Mouse (Mus musculus) ES-E14 (cell line): ENCODE results near the gene Spag9. TPM values are rescaled to one million over a fixed set of nuclear protein-coding genes. Genes with fewer than 3 reads are reported as not detected.
A peak's percentile ranks its signal among the peaks of the same experiment; 100 is the strongest.

ENCODE experiments used
- DNase-seq: peaks from one replicate; pipeline ENCODE4 v3.0.0-alpha.2; 2013; ENCODE audit warnings: low read depth, low spot score
- H3K27ac ChIP-seq: 2 replicates; pipeline ENCODE4 v1.5.1; 2012; ENCODE audit warnings: low read depth, mild to moderate bottlenecking, low read length, moderate library complexity, mixed read lengths; ENCODE audit not compliant: poor library complexity, insufficient read depth, severe bottlenecking
- H3K36me3 ChIP-seq: 2 replicates; pipeline ENCODE4 v1.6.1; 2012; ENCODE audit warnings: mild to moderate bottlenecking, low read length, moderate library complexity, mixed read lengths; ENCODE audit not compliant: control insufficient read depth, poor library complexity, insufficient read depth, severe bottlenecking
- H3K4me1 ChIP-seq, 2 experiments: fragments of 150-350 bp in 1 of 2; sonication (generic) in 1 of 2; 2 replicates each; pipeline ENCODE4 v1.6.1; 2012; ENCODE audit warnings: low read length in 2 of 2, mild to moderate bottlenecking in 1 of 2, mixed read lengths in 1 of 2; ENCODE audit not compliant: control insufficient read depth in 2 of 2, insufficient read depth in 2 of 2, poor library complexity in 1 of 2
- H3K4me3 ChIP-seq, 2 experiments: fragments of 150-350 bp in 1 of 2; sonication (generic) in 1 of 2; 2 replicates each; pipeline ENCODE4 v1.5.1; 2012; ENCODE audit warnings: low read length in 2 of 2, low read depth in 1 of 2, mild to moderate bottlenecking in 1 of 2, mixed read lengths in 1 of 2; ENCODE audit not compliant: insufficient read depth in 1 of 2, poor library complexity in 1 of 2, severe bottlenecking in 1 of 2
- H3K9ac ChIP-seq: 2 replicates; pipeline ENCODE4 v1.6.1; 2012; ENCODE audit warnings: low read depth, mild to moderate bottlenecking, low read length, mixed read lengths; ENCODE audit not compliant: poor library complexity, insufficient read depth, severe bottlenecking
- H3K9me3 ChIP-seq: fragments of 150-350 bp; sonication (generic); 2 replicates; pipeline ENCODE4 v1.6.1; 2012; ENCODE audit warnings: low read depth, mild to moderate bottlenecking, low read length; ENCODE audit not compliant: control insufficient read depth, insufficient read depth
- CHD2 ChIP-seq: IDR thresholded peaks from 2 replicates; pipeline ENCODE4 v1.6.1; 2014; ENCODE audit warnings: mild to moderate bottlenecking, low read depth, low read length, inconsistent platforms
- HCFC1 ChIP-seq: IDR thresholded peaks from 2 replicates; pipeline ENCODE4 v1.6.1; 2012; ENCODE audit warnings: low read length, inconsistent platforms, borderline replicate concordance; ENCODE audit not compliant: insufficient read depth
- MAFK ChIP-seq: IDR thresholded peaks from 2 replicates; pipeline ENCODE4 v1.6.1; 2014; ENCODE audit warnings: mild to moderate bottlenecking, low read depth, low read length, inconsistent platforms; ENCODE audit not compliant: insufficient read depth
- ZC3H11A ChIP-seq: IDR thresholded peaks from 2 replicates; pipeline ENCODE4 v1.6.1; 2012; ENCODE audit warnings: low read depth, mild to moderate bottlenecking, inconsistent platforms, low read length, borderline replicate concordance
- ZNF384 ChIP-seq: IDR thresholded peaks from 2 replicates; pipeline ENCODE4 v1.6.1; 2012; ENCODE audit warnings: low read depth, low read length, inconsistent platforms
- in situ Hi-C, 2 experiments: fragments of 600-800 bp; cut with MboI; formaldehyde crosslinking; loops; one replicate each; pipeline ENCODE4 v1.15.1; 2025; ENCODE audit warnings: low sequenced_read_pairs in 2 of 2, inconsistent platforms in 1 of 2; ENCODE audit not compliant: unreplicated experiment in 2 of 2
- total RNA-seq: library from RNA; depleted of rRNA; stranded (reverse); fragments of 300-350 nt; gene quantifications from 2 replicates; pipeline ENCODE4 v1.2.3, GENCODE M21; 2012

Gene Spag9
- total RNA-seq, 1 experiment = 20.9 TPM

DNA sequence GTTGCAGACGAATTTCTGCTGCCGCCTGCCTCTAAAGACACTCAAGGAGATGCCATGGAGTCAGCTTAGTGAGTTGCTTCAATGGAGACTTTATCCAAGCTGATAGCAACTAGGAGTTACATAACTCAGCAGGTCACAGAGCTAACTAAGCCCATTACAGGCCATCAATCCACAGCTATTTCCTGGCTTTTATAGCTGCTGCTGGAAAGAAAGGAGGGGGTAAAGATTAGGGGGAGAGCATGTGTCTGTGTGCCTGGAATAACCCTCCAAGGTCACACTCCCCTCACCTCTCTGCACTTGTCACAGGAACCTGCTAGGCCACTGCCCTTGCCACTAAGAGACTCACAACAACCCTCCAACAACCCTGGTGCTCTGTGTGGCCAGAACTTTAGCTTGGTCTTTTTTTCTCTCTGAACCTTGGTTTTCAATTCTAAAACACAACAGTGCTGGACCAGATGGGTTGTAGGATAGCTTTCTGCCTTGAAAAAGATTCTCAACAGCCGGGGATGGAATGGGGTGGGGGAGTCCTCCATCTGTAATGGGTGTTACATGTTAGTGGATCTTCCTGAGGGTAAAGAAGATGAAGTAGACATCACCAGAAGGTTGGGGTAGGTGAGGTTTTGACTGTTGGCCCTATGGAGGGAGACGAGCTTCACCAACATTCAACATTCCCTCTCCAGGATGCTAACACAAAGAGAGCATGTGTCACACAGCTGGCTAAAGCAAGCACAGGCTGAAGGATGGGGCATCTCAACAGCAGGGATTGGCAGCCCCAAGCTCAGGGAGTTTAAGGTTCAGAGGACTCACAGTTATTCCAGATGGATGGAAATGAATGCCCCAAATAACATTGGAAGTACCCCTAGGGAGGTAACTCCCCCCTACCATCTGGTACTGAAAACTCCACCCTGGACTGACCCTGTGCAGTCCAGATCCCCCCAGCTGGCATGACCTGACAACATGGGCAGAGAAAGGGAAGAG is 134.5 kb downstream of the Spag9 start:
- Histone ChIP-seq H3K9me3 (no peaks in the 10 kb centered on the region), H3K4me3 (no peak overlapping the region), H3K4me1 (peaks cover 8 to 21% of the 10 kb centered on the region in 2 experiments), H3K27ac (no peak overlapping the region), H3K9ac (no peak overlapping the region), H3K36me3 (no peaks in the 10 kb centered on the region)
- in situ Hi-C loops = loop anchor here (10.0 kb wide), 3 partner anchors 94 to 364 kb away; partner anchors contain the start of gene Epn3 (in 1 of the 2)
- no peak for DNase-seq
- TF ChIP-seq ZC3H11A (no peak), ZNF384 (no peak), MAFK (no peak), HCFC1 (no peak), CHD2 (no peak)

DNA sequence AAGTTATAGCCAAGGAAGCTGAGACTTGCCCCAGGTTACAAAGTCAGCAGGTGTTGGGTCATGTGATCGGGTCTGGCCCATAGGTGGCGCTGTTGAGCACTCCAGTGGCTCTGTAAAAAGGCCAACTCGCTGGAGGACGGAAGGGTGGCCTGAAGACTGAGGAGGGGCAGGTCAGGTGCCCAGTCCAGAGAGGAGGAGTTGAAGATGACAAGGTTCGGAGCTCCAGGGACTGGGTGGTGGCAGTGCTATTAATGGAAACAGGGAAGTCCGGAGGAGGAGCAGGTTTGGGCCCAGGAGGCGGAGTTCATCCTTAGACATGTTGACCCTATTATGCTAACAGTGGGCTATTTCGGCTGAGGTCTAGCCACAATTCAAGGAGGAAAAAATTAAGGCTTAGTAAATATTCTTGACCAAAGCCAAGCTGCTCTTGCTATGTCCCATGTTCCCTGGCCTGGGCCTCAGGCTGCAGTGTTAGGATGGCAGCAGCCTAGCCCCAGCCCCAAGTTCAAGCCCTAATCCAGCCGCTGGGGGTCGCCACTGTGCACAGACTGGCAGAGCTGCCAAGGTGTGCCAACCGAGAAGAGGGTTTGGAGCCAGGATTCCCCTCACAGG is 137.6 kb downstream of the Spag9 start:
- DNase-seq = peak; percentile 89
- H3K36me3 ChIP-seq = no peaks in the 10 kb centered on the region
- H3K9me3 ChIP-seq = no peaks in the 10 kb centered on the region
- TF ChIP-seq HCFC1 = no peak
- no peak for TF ChIP-seq ZNF384
- no peak for TF ChIP-seq ZC3H11A
- TF ChIP-seq CHD2 = no peak
- no peak for TF ChIP-seq MAFK
- peak overlapping the region; percentile 31; the same call in 1 of the 2 replicates for H3K27ac ChIP-seq
- in situ Hi-C loops = loop anchor here (10.0 kb wide), 3 partner anchors 91 to 361 kb away; partner anchors contain the start of gene Epn3 (in 1 of the 2)
- peaks cover 13 to 40% of the 10 kb centered on the region in 2 experiments for H3K4me1 ChIP-seq
- peak overlapping the region; percentile 32 to 41 for H3K4me3 ChIP-seq
- peak overlapping the region; percentile 33; the same call in 1 of the 2 replicates for H3K9ac ChIP-seq

DNA sequence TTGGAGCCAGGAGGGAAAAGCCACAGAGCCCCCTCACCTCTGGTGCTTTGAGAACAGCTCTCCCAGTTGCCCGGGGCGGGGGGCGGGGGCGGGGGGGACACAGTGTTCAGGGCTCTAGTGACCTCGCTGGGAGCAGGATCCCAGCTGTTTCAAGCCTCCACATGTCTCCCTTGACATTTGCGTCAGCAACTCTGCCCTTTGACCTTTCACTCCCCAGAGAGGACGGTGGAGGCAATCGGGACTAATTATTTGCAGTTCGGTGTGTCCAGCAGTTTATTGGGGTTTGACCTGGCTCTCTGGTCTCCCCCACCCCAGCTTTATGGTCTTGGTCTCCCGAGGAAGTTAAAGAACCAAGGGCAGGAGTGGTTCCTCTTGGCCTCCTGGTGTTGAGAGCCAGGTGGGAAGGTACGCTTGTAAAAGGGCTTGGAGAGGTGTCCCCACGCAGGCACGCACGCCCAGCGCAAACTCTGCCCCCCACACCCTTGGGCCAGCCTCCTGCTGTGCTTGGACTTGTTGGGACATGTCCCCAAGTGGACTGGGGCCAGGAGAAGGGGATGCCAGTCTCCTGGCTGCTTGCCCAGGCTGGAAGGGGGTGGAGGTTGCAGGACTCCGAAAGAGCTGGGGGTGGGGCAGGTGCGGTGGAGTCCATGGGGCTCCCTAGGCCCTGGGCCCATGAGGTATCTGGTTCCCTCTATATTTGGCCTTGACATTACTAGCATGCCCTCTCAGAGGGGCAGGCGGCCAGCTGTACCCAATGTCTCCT is 138.4 kb downstream of the Spag9 start:
- in situ Hi-C loops = loop anchor here (10.0 kb wide), 3 partner anchors 91 to 361 kb away; partner anchors contain the start of gene Epn3 (in 1 of the 2)
- Histone ChIP-seq H3K9ac (peak overlapping the region; percentile 16; the same call in 1 of the 2 replicates), H3K27ac (no peak overlapping the region), H3K4me3 (peak overlapping the region; percentile 32 to 41; a peak in 3 of 4 replicates), H3K36me3 (no peaks in the 10 kb centered on the region), H3K9me3 (no peaks in the 10 kb centered on the region), H3K4me1 (peaks cover 13 to 41% of the 10 kb centered on the region in 2 experiments)
- TF ChIP-seq CHD2 (no peak), HCFC1 (no peak), MAFK (no peak), ZNF384 (no peak), ZC3H11A (no peak)
- DNase-seq = no peak

DNA sequence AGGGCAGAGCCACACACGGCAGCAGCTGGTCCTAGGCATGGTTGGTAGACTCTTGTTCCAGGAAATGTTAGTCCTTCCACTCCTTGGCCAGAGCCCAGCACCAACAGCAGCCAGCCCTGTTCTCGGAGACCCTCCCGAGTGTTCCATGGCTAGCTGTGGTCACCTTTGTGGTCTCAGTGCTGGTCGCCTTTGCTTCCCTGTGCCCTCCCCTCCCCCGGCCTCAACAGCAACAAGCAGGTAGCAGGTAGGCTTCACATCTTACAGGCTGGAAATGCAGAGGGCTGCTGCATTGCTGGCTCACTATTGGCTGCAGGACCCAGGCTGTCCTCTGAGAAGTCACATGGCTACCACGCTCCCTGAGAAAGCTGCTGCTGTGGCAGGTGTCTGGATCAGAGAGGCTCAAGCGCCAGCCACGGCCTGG is 139.7 kb downstream of the Spag9 start:
- TF ChIP-seq HCFC1 (no peak), CHD2 (no peak), MAFK (no peak), ZC3H11A (no peak), ZNF384 (no peak)

More for the DNA sequence above, 139.7 kb downstream of the Spag9 start:
- no peak overlapping the region for H3K9ac ChIP-seq
- H3K36me3 ChIP-seq = no peaks in the 10 kb centered on the region
- in situ Hi-C loops = loop anchor here (10.0 kb wide), 3 partner anchors 89 to 359 kb away; partner anchors contain the start of gene Epn3 (in 1 of the 2)
- H3K9me3 ChIP-seq = no peaks in the 10 kb centered on the region
- no peak for DNase-seq
- H3K4me3 ChIP-seq = no peak overlapping the region
- peaks cover 15 to 39% of the 10 kb centered on the region in 2 experiments for H3K4me1 ChIP-seq
- no peak overlapping the region for H3K27ac ChIP-seq
